Mouse (Mus musculus) left cerebral cortex, adult 9 months (tissue): ENCODE data around the gene Hnrnpa2b1.
"Not testable (repeated sequence)": the region's sequence is repeated elsewhere in the genome, so short reads cannot be mapped to it uniquely, and the experiment has no call there.

Experiments
- DNase-seq, 2 experiments: peaks; one replicate each; pipeline ENCODE4 v3.0.0; 2022; ENCODE audit warnings: low spot score in 2 of 2

The Hnrnpa2b1 gene

DNA sequence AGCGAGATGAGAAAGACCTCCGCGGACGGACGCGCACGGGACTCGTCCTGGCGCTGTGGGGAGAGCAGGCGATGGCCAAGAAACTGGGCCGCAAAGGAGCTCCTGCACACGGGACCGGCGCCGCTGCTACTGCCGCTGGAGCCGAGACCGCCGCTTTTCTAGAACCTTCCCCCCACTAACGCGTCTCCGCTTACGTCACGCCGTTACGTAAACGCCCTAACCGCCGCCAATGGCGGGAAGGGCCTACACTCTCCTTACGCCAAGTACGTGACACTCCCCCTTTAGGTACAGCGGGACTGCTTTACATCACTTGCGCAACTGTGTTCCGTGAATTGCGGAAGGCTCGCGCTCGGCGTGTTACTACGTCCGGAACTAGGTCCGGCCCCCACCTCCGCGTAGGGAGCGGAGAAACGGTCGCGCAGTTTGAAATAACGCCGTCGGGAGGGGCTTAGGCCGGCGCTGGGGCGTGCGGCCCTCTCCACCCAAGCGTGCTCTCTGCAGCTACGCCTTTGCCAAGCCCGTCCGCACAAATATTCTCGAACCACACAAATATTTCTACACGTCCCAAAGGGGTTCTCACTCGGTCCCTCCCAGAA is at the start of gene Hnrnpa2b1:
Gene Hnrnpa2b1 (minus strand): TSS at position 180 of the 596 bp plus-strand sequence.
- DNase-seq, result peak; percentile 95 to 99

DNA sequence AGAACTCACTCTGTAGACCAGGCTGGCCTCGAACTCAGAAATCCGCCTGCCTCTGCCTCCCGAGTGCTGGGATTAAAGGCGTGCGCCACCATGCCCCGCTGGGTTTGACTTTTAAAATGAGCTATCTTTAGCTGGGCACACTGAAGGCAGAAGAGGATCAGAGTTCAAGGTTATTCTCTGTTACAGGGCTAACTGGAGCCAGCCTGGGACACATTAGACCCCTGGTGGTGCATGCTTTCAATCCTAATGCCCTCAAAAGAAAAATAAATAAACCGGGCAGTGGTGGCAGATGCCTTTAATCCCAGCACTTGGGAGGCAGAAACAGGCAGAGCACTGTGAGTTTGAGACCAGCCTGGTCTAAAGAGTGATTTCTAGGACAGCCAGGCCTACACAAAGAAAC is 45.2 kb upstream of the Hnrnpa2b1 start:
- DNase-seq, result no peak

DNA sequence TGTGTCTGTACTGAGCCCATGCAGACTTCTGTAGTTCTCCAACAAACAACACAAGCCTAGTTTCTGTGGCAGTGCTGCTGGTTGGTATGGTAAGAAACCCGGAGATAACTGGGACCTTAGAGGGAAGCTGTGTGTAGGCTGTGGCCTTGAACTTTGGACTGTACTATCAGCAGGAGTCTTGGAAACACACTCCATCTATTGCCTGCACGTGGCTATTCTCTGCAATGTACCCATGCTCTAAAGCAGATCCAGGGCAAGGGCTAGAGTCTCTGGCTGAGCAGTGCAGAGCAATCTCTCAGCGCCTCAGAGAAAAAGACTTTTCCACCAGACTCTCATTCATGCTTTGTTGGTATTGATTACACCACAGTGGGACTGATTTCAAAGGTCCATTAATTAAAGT is 44.1 kb upstream of the Hnrnpa2b1 start:
- DNase-seq, result no peak

DNA sequence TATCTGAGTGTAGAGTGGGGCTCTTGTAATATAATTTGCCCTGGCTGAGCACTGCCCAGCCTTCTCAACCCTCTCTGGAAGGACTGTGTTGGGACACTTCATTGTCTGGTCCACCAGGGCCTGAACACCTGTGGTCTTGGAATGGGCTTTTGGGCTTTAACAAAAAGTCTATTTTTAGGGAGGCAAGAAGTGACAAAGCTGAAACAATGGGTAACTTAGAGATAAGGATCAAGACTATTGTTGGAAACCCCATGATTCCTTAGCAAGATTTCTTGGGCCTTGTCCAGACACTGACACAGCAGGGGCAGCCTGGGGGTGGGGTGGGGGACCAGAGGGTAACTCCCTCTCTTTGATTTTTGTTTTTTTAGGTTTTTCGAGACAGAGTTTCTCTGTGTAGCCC is 41.3 kb upstream of the Hnrnpa2b1 start:
- no peak for DNase-seq

DNA sequence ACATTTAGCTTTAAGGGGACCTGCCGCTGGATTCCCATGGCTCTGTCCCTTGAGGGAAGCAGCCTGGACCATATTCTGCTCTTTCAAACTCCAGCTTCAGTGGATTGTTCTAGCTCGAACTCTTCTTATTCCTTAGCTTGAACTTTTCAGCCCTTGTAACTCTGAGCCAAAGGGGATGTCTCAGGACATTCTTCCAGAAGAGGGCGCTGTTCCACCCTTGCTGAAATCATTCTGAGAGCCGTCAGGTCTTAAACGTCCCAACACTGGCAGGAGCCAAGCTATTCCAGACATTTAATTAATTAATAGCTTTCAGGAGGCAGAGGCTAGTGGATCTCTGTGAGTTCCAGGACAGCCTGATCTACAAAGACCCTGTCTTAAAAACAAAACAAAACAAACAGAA is 40.4 kb upstream of the Hnrnpa2b1 start:
- DNase-seq, result no peak

DNA sequence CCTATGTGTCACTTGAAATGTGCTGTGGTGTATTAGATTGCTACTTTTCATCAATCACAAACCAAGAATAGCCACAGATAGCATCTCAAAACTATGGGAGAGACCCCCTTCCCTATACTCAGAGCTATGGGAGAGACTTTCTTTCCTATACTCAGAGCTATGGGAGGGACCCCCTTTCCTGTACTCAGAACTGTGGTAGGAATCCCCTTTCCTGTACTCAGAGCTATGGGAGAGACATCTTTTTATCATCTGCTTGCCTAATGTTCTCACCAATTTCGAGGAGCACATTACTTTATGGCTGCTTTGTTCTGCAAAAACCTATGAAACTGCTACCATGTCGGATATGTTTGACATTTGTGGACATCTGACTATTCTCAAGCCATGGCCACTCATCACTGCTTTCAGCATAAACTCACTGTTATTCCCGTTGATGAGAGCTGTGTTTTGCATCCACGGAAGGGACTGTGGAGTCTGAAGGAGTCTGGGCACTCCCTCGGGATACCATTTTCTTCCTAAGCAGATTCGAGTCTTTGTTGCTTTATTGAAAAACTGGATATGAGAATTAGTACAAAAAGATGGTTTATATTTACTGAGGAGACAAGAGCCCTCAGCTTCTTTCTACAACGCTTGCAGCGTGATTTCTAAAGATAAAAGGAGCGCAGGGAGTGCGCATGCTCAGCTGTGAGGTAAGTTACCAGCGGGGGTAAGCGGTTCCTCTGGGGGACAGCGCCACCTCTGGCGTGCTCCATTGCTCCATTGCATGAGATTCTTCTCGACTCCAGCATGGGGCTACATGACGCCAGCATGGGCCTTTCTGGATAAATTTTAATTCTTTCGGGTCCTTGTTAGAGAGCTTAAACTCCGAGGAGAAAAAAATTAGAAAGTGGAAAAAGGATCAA is 39.3 kb upstream of the Hnrnpa2b1 start:
- DNase-seq, result peak; percentile 20 to 79

DNA sequence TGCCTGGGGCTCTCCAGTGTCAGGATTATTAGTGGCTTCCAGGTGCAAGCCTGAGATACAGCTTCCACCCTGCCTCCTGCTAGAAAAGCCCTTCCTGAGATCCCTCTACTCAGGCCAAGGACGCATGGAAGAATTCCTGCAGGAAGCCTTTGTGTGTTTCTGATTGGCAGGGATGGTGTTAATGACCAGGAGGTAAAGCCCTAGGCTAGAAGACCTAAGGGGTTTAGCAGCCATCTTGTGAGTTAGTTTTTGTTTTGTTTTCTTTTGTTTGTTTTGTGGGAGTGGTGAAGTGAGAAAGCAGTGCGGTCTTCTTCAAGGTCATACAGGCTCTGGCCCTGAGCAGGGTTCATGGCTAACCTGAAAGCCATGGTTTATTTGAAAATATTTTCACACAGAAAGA is 37.9 kb upstream of the Hnrnpa2b1 start:
- DNase-seq, result no peak

DNA sequence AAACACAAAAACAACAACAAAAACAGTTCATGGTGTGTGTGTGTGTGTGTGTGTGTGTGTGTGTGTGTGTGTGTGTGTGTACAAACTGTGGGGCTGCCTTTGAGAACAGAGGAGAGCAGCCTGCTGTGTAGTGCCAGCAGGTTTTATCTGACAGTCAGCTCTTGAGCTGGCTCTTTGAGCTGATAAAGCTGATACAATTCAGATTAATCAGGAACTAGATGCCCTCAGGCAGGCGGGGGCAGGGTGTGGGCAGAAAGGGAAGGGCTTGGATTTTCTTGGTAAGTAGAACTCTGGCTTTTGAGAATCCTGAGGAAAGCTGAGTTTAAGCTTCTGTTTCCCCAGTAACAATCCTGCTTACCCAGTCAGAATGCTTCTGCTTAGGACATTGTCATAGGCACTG is 36.0 kb upstream of the Hnrnpa2b1 start:
- DNase-seq, result no peak

DNA sequence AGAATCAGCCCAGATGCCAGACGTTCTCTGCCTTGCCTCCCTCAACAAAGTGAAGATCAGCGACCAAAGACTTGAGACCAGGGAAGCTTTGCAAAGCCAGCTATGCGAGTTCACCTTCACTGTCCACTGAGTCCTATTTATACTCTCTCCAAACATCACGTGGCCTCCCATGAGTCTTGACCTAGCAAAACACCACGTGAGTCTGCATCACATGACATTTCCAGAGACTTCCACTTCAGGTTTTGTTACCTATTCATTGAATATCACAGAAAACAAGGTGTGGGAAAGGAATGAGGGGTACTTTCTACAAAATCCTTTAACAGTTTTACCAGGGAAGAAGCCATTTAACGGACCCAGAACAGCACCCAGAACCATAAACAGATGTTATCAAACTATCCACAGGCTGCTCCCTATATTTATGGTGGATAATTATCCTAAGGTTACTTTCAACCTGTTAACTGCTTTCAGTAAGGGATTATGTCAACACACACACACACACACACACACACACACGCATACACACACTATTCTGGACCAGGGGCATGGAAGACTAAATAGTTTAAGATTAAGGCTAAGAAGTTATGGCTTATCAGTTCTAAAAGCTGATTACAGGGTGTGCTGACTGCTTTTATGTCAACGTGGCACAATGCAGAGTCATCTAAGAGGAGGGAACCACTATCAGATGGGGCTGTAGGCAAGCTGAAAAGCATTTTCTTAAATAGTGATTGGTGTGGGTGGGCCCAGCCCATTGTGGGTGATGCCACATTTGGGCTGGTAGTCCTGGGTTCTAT is 27.8 kb upstream of the Hnrnpa2b1 start:
- DNase-seq, result no peak

DNA sequence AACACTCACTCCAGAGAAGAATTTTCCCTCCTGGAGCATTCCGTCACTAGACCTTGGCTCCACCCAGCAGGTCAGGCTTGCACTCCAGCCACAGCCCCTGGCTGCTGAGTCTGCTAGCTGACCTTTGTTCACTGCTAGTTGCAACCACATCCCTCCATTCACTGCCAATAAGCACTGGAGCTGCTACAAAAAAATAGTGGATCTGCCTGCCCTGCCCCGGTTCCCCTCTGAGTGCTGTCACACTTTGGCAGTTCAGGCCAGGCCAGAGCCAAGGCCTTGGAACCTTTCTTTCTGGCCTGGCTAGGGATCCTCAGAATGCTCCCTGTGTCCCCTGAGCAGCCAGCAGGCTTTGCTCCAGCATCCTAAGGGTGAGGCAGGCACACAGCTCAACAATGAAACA is 20.1 kb upstream of the Hnrnpa2b1 start:
- no peak for DNase-seq

DNA sequence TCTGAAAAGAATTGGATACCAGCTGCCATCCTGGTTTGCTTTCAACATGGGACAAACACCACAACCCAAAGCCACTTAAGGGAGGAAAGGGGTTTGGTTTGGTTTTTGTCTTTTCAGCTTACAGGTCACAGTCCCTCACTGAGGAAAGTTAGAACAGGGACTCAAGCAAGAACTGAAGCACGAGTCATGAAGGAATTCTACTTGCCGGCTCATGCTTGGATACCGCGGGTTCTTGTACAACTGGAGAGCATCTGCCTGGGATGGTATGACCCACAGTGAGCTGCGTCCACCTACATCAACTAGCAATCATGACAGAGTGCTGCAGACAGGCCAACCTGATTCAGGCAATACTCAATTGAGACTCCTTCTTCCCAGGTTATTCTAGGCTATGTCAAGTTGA is 17.0 kb upstream of the Hnrnpa2b1 start:
- DNase-seq, result no peak

DNA sequence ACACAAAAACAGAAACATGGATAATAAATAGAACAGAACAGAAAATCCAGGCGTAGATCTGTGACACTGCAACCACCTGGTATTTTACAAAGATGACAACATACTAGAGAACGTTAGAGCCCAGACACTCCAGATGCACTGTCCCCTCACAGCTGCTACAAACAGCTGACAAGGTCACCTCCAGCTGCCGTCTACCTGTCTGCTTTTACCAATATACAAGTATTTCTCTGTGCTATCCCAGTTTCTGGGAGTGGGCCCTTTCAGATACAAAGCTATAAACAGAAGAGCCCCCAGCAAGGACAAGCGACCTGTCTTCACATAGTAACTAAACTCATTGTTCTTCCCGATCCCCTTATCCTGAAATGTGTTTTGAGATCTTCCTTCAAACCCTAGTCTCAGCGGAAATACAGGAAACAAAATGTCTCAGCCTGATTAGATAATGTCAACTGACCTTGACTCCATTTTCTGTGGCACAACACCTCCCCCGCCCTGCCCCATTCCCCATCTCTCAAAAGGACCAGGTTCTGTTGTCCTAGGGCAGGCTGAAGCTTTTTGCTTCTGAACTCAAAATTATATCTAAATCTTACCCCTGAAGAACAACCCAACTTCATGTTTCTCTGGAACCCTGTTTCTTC is 16.5 kb upstream of the Hnrnpa2b1 start:
- no peak for DNase-seq

DNA sequence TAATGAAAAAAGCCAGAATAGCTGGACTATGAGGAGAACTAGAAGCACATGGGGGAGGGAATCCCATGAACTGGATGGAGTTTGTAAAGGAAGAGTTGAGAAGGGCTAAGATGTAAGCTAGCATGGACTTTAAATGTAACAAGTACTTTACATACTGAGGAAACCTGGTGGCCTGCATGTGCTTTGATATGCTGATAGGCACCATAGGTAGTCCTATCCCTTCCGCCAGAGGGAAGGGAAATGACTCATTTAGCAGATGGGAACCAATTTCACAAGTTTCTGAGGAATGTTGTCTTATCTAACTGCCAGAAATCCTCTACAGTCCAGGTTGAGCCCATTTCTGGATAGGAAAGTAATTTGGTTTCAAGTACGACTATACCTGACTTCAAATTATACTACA is 16.0 kb upstream of the Hnrnpa2b1 start:
- DNase-seq, result no peak

DNA sequence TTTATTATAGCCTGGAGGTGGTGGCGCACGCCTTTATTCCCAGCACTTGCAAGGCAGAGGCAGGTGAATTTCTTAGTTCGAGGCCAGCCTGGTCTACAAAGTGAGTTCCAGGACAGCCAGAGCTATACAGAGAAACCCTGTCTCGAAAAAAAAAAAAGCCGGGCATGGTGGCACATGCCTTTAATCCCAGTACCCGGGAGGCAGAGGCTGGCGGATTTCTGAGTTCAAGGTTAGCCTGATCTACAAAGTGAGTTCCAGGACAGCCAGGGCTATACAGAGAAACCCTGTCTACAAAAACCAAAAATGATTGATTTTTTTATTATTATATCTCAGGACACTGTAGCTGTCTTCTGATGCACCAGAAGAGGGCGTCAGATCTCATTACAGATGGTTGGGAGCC is 14.9 kb upstream of the Hnrnpa2b1 start:
- not testable (repeated sequence) for DNase-seq

DNA sequence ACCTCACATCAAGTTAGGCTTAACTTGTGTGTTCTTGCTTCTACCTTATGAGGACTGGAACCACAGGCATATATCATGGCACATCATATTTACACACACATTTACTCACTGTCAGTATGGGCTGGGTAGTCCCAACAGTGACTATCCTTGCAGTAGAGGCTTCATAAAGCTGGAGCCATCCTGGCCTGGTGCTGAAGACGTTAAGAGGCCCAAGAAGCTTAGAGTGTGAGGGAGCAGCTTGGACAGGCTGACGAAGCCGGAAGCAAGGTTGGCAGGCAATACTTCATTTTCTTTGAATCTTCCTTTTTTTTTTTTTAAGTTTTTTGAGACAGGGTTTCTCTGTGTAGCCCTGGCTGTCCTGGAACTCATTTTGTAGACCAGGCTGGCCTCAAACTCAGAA is 14.2 kb upstream of the Hnrnpa2b1 start:
- no peak for DNase-seq

DNA sequence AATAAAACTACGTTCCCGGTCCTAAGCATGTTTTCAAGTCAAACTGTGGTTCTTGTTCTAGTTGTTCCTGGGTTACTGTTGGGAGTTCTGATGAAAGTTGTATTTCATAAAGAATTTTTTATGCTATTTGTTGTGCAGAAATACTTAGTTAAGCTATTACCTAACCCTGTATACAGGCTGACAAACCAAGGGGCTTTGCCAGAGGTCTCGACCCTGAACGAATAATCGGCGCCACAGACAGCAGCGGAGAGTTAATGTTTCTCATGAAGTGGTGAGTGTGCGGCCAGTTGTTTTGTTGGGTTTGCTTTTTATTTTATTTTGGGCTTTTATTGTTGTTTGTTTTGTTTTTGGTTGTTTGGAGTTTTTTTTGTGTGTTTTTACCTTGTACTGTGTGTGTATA is 11.9 kb upstream of the Hnrnpa2b1 start:
- no peak for DNase-seq

DNA sequence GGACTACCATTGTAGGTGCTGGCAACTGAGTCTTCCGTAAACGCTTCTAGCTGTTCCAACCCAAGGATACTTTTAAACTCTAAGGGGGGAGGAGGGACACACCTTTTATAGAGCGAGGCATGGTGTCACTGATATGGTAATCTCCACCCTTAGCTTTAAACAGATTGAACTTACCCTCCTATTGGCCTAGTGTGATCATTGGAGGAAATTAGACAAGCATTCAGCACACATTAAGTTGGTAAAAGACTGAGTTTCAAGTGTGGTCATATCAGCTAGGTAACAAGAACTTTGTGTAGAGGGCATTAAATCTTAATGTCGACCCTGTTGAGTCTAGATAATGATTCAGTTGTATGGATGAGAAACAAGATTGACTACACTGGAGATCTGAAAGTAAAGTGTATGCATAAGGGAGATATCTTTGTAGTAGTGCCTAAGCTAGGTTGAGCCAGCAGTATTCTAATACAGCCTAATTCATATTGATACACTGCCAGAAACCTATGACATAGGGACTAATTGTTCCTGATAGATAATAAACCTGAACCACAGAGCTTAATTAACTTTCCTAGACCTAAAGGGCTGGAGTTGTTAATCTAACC is 9.5 kb upstream of the Hnrnpa2b1 start:
- DNase-seq, result no peak

DNA sequence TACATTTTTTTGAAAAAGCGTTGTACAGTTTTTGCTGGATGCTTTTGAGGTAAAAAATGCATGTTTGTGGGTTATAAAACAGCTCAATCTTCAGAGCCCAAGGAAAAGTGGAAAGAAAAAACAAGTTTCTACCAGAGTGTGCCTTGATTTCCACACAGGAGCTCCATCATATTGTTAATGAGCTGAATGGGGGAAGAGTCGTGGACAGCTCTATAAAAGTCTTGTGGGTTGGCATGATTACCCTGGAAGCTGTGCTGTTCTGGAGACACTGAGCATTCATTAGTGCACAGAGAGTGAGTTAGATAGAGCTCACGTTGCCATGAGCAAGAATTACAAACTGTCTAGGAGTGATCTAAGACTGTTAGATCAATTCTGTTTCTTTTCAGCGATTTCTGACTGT is 2.5 kb upstream of the Hnrnpa2b1 start:
- no peak for DNase-seq

DNA sequence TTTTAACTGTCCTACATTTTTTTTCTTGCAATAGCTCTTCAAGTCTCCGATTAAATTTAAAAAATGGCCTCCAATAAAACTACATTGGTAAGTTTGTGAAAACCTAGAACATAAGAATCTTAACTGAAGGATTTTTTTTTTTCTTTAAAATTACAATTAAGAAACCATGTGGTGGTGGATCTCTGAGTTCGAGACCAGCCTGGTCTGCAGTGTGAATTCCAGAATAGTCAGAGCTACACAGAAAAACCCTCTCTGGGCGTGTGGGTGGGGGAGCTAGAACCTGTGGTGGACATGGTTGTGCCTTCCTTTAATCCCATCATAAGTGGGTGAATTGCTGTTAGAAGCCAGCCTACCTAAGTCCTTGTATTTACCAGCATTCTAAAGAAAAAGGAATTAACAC is 2.1 kb upstream of the Hnrnpa2b1 start:
- DNase-seq, result no peak

DNA sequence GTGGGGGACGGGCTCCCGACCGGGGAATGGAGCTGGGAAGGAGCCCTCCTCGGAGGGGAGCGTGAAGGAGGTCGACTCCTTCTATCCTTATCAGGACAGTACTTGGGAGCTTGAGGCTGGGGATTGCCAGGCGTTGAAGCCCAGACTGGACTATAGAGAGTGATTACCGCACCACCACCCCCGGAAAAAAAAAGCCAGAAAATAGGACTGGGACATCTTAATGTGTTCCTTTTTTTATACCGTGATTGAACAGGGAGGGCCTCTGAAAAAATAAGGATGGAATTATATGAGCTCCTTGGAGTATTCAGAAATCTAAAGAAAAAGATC is 1.4 kb upstream of the Hnrnpa2b1 start:
- DNase-seq, result no peak

DNA sequence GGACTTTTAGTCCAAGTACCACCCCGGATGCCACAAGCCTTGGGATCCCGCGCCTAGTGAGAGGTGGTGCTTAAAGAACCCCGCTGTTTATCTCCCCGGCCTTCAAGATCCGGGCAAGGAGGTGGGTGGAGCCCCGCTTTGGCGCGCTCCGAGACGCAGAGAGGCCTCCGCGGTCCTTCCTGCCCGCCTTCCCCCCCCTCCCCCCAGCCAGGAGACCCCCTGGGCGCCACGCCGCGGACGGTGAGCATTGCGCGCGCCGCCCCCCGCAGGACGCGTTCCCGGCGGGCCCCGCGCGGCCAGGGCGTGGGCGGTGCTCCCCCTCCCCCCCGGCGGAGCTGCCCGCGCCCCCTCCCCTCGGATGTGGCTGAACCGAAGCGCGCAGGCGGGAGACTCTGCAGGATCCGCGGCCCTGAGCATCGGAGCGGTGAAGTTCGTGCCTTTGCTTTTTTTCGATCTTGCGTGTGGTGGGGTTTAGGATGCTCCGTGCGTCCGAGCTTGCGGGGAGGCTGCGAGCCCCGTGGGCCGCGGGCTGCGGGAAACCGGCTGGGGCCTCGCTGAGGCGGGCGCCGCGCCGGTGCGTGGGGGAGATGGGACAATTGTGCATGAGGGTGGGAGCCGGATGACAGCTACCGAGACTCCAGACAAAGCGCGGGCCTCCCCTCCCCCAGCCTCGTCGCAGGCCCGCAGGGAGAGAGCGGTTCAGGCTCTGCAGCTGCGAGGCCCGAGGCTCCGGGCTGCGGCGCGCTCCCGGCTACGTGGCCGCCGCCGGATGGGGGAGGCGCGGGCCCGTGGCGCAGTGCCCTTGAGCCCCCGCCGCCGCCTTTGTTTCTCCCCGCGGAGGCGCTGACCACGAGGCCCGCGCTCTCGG is 851 bp upstream of the Hnrnpa2b1 start, which contains the start of gene Cbx3:
Gene Cbx3 (plus strand): TSS at position 50 of the 868 bp plus-strand sequence.
- DNase-seq, result peak; percentile 68 to 74
